Mouse (Mus musculus) ES-E14 (cell line): ENCODE results near the gene Asnsd1.

ENCODE experiments used
- MAFK ChIP-seq: IDR thresholded peaks from 2 replicates; pipeline ENCODE4 v1.6.1; 2014; ENCODE audit warnings: mild to moderate bottlenecking, low read depth, low read length, inconsistent platforms; ENCODE audit not compliant: insufficient read depth
- ZNF384 ChIP-seq: IDR thresholded peaks from 2 replicates; pipeline ENCODE4 v1.6.1; 2012; ENCODE audit warnings: low read depth, low read length, inconsistent platforms

DNA sequence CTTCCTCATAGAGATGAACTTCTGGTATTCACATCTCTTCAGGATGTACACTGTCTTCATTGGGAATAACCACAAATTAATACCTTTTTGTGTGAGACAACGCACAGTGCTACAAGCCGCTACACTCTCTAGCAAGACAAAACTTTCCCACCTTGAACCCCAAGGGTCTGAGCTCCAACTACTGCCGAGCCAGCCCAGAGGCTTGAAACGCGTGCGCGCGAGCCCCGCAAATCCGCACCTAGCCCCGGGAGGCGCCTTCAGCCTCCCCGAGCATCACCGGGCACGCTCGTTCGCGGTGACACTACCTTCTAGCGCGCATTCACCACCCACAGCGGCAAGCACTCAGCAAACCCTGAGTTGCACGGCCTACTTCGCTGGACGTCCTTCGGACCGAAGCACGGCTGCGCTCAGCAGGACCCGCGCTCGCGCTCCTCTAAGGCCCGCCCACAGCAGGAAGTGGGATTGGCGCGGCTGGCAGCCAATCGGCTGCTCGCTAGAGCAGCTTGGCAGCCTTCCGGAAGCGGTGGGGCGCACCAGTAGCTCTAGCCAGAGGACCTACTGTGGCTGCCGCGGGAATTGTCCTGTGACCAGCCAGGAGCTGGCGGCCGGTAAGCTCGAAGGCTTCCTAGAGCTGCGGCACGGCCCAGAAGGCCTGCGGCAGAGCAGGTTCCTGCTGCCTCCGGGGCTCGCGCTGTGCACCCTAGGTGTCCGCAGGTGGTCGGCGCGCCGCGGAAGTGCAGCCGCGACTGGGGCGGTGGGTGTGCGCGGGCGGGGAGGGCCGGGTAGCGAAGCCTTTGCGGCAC is 55.8 kb downstream of the Asnsd1 start, which contains the start of the genes Pms1, Ormdl1 and Gm28778:
- TF ChIP-seq ZNF384 (no peak), MAFK (no peak)
